Mouse (Mus musculus) lung, postnatal 0 days (tissue): ENCODE measurements at regions not wholly inside any gene's neighbourhood (a gene's known extent, or its start where the extent isn't known, plus 50 kb on each side); places are given as distances from the start of the nearest gene placed in this dataset.
A peak's percentile ranks its signal among the peaks of the same experiment; 100 is the strongest.

ENCODE experiments used
- ATAC-seq: fragments of 200-750 bp; cut with Nextera tagmentation; 2 replicates; pipeline ENCODE4 v1.8.0; 2017; ENCODE audit warnings: moderate library complexity
- DNase-seq: peaks from one replicate; pipeline ENCODE4 v3.0.0-alpha.2; 2016; ENCODE audit warnings: low spot score
- H3K27ac ChIP-seq: fragments of 300-500 bp; sonication (generic); 2 replicates; pipeline ENCODE4 v1.5.1; 2014; ENCODE audit warnings: antibody characterized with exemption, mild to moderate bottlenecking, low read length, mixed read lengths
- H3K27me3 ChIP-seq: fragments of 300-500 bp; sonication (generic); replicated peaks from 2 replicates; pipeline ENCODE4 v1.6.1; 2014; ENCODE audit warnings: low read length, mixed read lengths; ENCODE audit not compliant: insufficient read depth
- H3K36me3 ChIP-seq: fragments of 300-500 bp; sonication (generic); 2 replicates; pipeline ENCODE4 v1.6.1; 2014; ENCODE audit warnings: low read length, mixed read lengths; ENCODE audit not compliant: insufficient read depth
- H3K4me1 ChIP-seq: fragments of 300-500 bp; sonication (generic); 2 replicates; pipeline ENCODE4 v1.6.1; 2014; ENCODE audit warnings: antibody characterized with exemption, low read depth, low read length, mixed read lengths; ENCODE audit not compliant: insufficient read depth
- H3K4me2 ChIP-seq: fragments of 300-500 bp; sonication (generic); replicated peaks from 2 replicates; pipeline ENCODE4 v1.6.1; 2014; ENCODE audit warnings: low read depth, mild to moderate bottlenecking, low read length, moderate library complexity, mixed read lengths
- H3K4me3 ChIP-seq: fragments of 300-500 bp; sonication (generic); 2 replicates; pipeline ENCODE4 v1.5.1; 2014; ENCODE audit warnings: low read depth, low read length
- H3K9ac ChIP-seq: fragments of 300-500 bp; sonication (generic); replicated peaks from 2 replicates; pipeline ENCODE4 v1.6.1; 2014; ENCODE audit warnings: low read depth, mild to moderate bottlenecking
- H3K9me3 ChIP-seq: fragments of 300-500 bp; sonication (generic); 2 replicates; pipeline ENCODE4 v1.6.1; 2016; ENCODE audit warnings: low read length, mixed read lengths
- CTCF ChIP-seq: IDR thresholded peaks from 2 replicates; pipeline ENCODE4 v1.5.1; 2016; ENCODE audit warnings: antibody characterized with exemption, mild to moderate bottlenecking
- EP300 ChIP-seq: IDR thresholded peaks from 2 replicates; pipeline ENCODE4 v1.6.1; 2016; ENCODE audit warnings: antibody characterized with exemption, mild to moderate bottlenecking, control low read depth
- WGBS: fragments of 180-500 bp; shearing (Covaris S2); extraction: QIAGEN DNeasy Blood & Tissue Kit; methylation state at CpG from one replicate; pipeline ENCODE4 v1.1.7; 2014; 5-methylcytosine and 5-hydroxymethylcytosine counted together

DNA sequence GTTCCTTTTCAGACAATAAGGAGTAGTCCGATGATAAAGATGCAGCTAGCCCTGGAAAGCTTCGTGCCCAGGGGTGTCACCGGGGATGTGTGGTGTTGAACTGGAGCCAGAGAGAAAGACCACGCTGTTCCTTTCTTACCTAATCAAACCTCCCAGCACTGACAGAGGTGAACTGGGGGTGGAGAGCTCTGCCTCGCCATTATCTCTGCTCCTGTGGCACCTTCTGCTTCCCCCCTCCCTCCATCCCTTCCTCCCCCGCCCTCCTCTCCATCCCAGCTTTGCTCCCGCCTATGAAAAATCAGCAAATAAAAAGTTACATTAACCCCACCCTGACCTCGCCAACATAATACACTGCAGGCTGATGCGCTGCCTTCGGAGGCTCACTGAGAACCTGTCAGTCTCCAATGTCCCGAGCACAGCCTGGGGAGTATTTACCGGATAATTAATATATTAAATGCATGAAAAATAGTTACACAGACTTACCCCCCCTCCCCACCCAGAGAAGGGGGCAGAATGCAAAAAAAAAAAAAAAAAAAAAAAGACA is 96.6 kb downstream of the Mrm1 start:
- TF ChIP-seq CTCF (no peak), EP300 (no peak)
- H3K9me3 ChIP-seq = no peaks in the 10 kb centered on the region
- no peak overlapping the region for H3K4me2 ChIP-seq
- no peaks in the 10 kb centered on the region for H3K36me3 ChIP-seq
- H3K4me3 ChIP-seq = no peak overlapping the region
- no peaks in the 10 kb centered on the region for H3K4me1 ChIP-seq
- no peak overlapping the region for H3K27ac ChIP-seq
- ATAC-seq (no peak), DNase-seq (no peak)
- 46% methylated on average over 12 of the region's 12 CpGs for WGBS
- H3K9ac ChIP-seq = no peak overlapping the region
- no peaks in the 10 kb centered on the region for H3K27me3 ChIP-seq

DNA sequence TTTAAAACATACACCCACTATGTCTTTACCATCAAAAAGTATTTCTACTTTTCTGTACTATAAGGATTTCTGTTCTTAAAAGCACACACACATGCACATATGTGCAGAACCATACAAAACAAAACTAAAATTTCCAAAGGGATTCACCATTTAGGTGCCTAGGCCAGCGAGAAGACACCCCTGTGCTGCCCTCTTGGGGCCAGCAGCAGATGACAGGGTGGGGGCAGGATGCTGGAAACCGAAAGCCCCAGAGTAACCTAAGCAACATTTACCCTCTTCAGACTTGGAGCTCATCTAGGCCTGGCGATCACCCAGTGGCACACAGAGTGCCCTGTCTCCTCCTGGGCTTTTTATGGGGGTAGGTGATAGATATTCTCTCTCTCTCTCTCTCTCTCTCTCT is 97.3 kb downstream of the Mrm1 start:
- Histone ChIP-seq H3K27ac (no peak overlapping the region), H3K4me3 (no peak overlapping the region), H3K4me2 (no peak overlapping the region), H3K9ac (no peak overlapping the region), H3K36me3 (no peaks in the 10 kb centered on the region), H3K4me1 (no peaks in the 10 kb centered on the region), H3K9me3 (no peaks in the 10 kb centered on the region), H3K27me3 (no peaks in the 10 kb centered on the region)
- DNase-seq = no peak
- no peak for ATAC-seq
- 21% methylated on average over 3 of the region's 3 CpGs for WGBS
- peak; percentile 33 for TF ChIP-seq CTCF
- no peak for TF ChIP-seq EP300

DNA sequence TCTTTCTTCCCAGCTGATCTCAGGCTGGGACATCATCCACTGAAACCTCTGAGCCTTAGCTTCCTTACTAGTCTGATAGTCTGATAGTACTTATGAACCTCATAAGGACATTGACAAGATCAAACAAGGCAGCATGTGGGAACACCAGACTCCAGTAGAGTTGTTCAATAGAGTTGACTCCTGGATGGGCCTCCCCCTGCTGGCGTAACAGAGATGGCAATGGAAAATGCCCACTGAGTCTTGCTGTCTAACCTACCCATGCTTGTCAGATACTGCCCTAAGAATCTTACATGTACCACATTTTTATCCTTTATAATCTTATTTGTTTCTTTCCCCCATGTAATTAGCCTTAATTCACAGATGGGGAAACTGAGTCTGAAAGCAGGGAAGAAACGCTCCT is 98.2 kb downstream of the Mrm1 start:
- 58% methylated on average over 2 of the region's 2 CpGs for WGBS
- Histone ChIP-seq H3K9ac (no peak overlapping the region), H3K27ac (no peak overlapping the region), H3K9me3 (no peaks in the 10 kb centered on the region), H3K4me2 (no peak overlapping the region), H3K36me3 (no peaks in the 10 kb centered on the region), H3K4me3 (no peak overlapping the region), H3K4me1 (no peaks in the 10 kb centered on the region), H3K27me3 (no peaks in the 10 kb centered on the region)
- DNase-seq = no peak
- no peak for TF ChIP-seq EP300
- TF ChIP-seq CTCF = peak; percentile 34
- ATAC-seq = no peak

DNA sequence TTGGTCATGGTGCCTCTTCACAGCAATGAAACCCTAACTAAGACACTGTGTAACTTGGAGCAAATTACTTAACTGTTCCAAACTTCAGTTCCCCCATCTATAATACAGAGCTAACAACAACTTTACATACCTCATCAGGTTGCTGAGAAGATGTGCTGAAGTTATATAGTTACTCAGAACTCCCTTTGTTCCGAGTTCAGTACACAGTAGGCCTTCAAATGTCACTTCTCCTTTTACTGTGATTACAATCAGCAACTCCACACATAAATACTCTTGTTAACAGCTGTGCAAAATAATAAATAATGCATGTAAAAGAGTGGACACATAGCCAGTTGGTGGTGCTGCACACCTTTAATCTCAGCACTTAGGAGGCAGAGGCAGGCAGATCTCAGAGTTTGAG is 99.5 kb downstream of the Mrm1 start:
- no peak for DNase-seq
- 71% methylated on average over 1 of the region's 1 CpGs for WGBS

DNA sequence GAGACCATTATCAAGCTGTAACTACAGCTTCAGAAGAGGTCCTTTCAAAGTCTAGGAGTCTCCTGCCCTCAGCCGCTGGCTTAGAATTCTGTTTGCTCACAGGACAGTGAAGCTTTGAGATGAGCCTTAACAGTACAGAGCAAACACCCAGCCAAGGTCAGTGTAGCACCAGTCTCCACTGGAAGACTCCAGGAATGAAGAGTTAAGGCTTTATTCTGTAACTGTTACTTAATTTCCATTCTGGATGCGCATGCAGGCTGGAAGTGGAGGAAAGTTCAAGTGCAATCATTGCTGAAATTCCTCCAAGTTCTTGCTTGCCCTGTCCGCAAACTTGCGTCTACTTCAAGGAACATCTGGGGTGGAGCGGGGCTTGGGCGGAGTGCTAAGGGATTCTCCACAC is 106.6 kb downstream of the Mrm1 start:
- Histone ChIP-seq H3K36me3 (no peaks in the 10 kb centered on the region), H3K27me3 (no peaks in the 10 kb centered on the region), H3K27ac (no peak overlapping the region), H3K4me1 (no peaks in the 10 kb centered on the region), H3K9me3 (no peaks in the 10 kb centered on the region), H3K9ac (no peak overlapping the region), H3K4me2 (no peak overlapping the region), H3K4me3 (no peak overlapping the region)
- no peak for DNase-seq
- no peak for ATAC-seq
- no peak for TF ChIP-seq EP300
- no peak for TF ChIP-seq CTCF
- 57% methylated on average over 6 of the region's 6 CpGs for WGBS

More for the DNA sequence above, 99.5 kb downstream of the Mrm1 start:
- no peak for TF ChIP-seq EP300
- no peak for TF ChIP-seq CTCF
- Histone ChIP-seq H3K9ac (no peak overlapping the region), H3K9me3 (no peaks in the 10 kb centered on the region), H3K4me1 (no peaks in the 10 kb centered on the region), H3K4me2 (no peak overlapping the region), H3K36me3 (no peaks in the 10 kb centered on the region), H3K4me3 (no peak overlapping the region), H3K27me3 (no peaks in the 10 kb centered on the region), H3K27ac (no peak overlapping the region)
- no peak for ATAC-seq

DNA sequence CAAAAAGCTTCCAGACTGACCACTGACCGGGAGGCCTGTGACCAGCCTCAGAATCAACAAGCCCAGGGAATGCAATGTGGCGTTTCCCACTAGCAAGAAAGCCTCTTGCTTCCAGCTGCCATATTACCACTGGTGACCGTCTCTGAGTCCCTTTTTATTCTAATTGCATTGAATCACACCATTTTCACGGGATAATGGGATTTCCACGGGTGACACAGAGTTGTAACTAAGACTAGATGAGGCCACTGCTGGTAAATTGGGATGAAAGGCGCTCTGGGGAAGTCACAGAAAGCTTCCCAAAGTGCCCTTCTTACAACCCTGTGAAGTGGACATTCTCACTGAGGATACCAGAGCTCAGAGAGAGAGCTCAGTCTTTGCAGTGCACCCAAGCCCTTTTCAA is 107.4 kb downstream of the Mrm1 start:
- Histone ChIP-seq H3K27ac (no peak overlapping the region), H3K9ac (no peak overlapping the region), H3K36me3 (no peaks in the 10 kb centered on the region), H3K27me3 (no peaks in the 10 kb centered on the region), H3K4me3 (no peak overlapping the region), H3K9me3 (no peaks in the 10 kb centered on the region), H3K4me2 (no peak overlapping the region), H3K4me1 (no peaks in the 10 kb centered on the region)
- ATAC-seq (no peak), DNase-seq (no peak)
- 45% methylated on average over 6 of the region's 6 CpGs for WGBS
- TF ChIP-seq CTCF = no peak

DNA sequence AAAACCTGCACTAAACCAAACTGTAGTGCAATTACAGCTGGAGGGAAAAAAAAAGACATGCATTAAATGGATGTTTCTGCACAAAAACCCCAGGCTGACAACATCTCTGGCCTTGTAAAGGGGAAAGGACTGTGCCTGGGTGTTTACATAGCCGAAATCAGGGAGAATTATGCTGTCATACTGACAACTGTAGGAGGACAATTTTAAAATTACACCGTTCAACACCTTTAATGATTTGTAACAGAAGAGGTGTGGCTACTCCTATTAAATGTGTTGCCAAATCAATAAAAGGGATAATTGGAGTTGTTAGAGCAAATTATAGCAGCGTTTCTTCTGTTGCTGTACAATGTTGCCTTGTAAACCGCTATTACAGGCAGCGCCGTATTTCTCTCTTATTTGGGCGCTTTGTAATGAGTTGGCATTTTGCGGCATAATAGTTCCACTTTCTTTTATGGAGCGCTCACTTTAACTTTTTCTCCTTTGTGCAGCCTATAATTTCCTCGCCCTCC is 111.0 kb downstream of the Mrm1 start:
- WGBS = 84% methylated on average over 10 of the region's 10 CpGs
- no peaks in the 10 kb centered on the region for H3K36me3 ChIP-seq
- TF ChIP-seq EP300 (no peak), CTCF (no peak)
- no peak overlapping the region for H3K4me2 ChIP-seq
- ATAC-seq (no peak), DNase-seq (no peak)
- H3K4me3 ChIP-seq = no peak overlapping the region
- no peaks in the 10 kb centered on the region for H3K4me1 ChIP-seq
- H3K9ac ChIP-seq = no peak overlapping the region
- H3K9me3 ChIP-seq = no peaks in the 10 kb centered on the region
- H3K27ac ChIP-seq = no peak overlapping the region
- no peaks in the 10 kb centered on the region for H3K27me3 ChIP-seq
